Mouse (Mus musculus) bone marrow macrophage, adult 2 months (primary cell): ENCODE data around the gene Ascl4.

ENCODE experiments used
- CTCF ChIP-seq: IDR thresholded peaks from 2 replicates; pipeline ENCODE4 v1.5.1; 2012; ENCODE audit warnings: low read depth, mild to moderate bottlenecking, low read length, moderate library complexity
- POLR2A ChIP-seq: IDR thresholded peaks from 2 replicates; pipeline ENCODE4 v1.6.1; 2012; ENCODE audit warnings: mild to moderate bottlenecking, low read depth, low read length, borderline replicate concordance

DNA sequence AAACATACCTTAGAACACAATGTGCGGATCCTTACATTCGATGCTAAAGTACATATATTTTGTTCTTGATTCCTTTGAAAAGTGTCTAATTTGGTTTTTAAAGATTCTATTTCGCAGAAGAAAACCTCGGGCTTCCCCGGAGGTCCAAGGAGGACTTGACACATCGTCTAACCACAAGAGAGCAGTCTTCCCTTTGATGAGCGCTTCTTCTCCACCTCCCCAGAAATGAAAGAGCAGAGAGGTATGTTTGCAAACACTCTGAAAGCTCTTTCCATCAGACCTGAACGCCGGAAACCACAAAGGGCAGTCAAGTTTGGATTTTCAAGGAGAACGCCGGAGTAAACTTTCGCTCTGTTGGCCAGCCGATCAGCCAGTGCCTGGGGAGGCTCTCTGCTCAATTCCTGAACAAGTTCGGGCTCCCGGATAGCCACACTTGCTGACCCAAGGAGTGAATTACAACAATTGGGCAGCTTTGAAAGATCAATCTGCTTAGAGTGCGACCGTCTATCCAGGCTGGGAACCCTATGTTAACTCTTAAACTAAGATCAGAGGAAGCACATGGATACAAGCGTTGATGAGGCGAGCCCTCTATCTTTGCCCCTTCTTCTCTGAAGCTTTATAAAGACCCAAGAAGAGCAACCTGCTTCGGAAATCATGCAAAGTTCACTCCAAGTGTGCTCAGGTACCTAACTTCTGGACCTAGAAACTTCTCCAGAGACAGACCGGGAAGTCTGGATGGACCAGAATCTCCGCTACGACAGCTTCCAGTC lies at the start of gene Ascl4:
- TF ChIP-seq POLR2A, result no peak
- TF ChIP-seq CTCF, result no peak
